In genomic region chr12:8901934-8902333, GRCm38 (mm10) we compare ENCODE assay signal across 15 mouse cellular contexts.
"Had no signal": no experiment of that assay in that cellular context is flagged by ENCODE, and none has a peak within 500 bp of the region (broad histone marks: within the 10 kb centered on the region; RNA-seq: fewer than 3 reads in every experiment).

No protein-coding gene starts in this region.

- H3K27me3 ChIP-seq: limb, embryonic 15.5 days; liver, embryonic 12.5 days; midbrain, embryonic 12.5 days; neural tube, embryonic 12.5 days; stomach, embryonic 15.5 days had no signal

- DNase-seq: kidney, adult 9 months; kidney, postnatal 10 days; kidney, postnatal 4 days; left cerebral cortex, postnatal 4 days; lung, embryonic 14.5 days; lung, postnatal 10 days; retina, postnatal 1 day; right cerebral cortex, postnatal 14 days; thymus, postnatal 36 days had no signal

- H3K27ac ChIP-seq: layer of hippocampus, adult 2 months; liver, embryonic 12.5 days; midbrain, embryonic 12.5 days; neural tube, embryonic 12.5 days had no signal

- H3K36me3 ChIP-seq: limb, embryonic 15.5 days; liver, embryonic 12.5 days; midbrain, embryonic 12.5 days; neural tube, embryonic 12.5 days; stomach, embryonic 15.5 days had no signal

- H3K4me2 ChIP-seq: limb, embryonic 15.5 days; liver, embryonic 12.5 days; lung, embryonic 14.5 days; midbrain, embryonic 12.5 days; neural tube, embryonic 12.5 days; stomach, embryonic 15.5 days had no signal

- H3K4me3 ChIP-seq: layer of hippocampus, adult 2 months; limb, embryonic 15.5 days; liver, embryonic 12.5 days; midbrain, embryonic 12.5 days; neural tube, embryonic 12.5 days; stomach, embryonic 15.5 days had no signal

- H3K9ac ChIP-seq: limb, embryonic 15.5 days; liver, embryonic 12.5 days; lung, embryonic 14.5 days; midbrain, embryonic 12.5 days; neural tube, embryonic 12.5 days; stomach, embryonic 15.5 days had no signal

- H3K9me3 ChIP-seq: limb, embryonic 15.5 days; liver, embryonic 12.5 days; midbrain, embryonic 12.5 days; neural tube, embryonic 12.5 days; stomach, embryonic 15.5 days had no signal
